In the genomic region with DNA sequence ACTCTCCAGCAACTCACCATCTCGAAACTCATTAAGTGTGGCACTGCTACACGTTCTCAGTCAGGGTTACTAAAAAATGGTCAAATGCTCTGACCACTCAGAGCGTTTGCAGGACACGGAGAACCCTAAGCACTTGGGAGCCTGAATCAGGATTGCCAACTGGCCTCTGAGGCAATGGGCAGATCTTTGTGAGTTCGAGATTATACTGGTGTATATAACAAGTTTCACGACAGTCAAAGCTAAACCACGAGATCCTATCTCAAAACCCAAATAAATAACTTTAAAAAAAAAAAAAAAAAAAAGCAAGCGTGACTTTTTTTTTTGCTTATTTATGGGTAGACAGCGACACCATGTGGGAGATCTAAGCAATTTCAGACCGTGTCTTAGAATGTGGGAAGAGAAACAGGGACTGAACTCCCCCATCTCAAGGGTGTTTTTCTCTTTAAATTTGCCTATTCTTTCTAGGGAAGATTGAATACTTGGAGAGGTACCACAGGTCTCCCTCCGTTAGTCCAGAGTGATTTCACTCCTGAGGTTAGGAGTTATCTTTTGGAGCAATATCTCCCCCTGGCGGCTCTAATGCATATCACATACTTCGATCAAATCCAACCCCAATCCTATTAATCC, we compare ENCODE assay signal across 8 mouse cellular contexts. TPM values are rescaled to one million over a fixed set of nuclear protein-coding genes. Genes with fewer than 3 reads are reported as not detected.
DNase-seq lines count a peak whose midpoint lies in the region; ATAC-seq lines count a peak whose summit lies in the region.

No protein-coding gene starts in this region.

- H3K27me3 ChIP-seq in liver, embryonic 12.5 days (replicated peaks), result peaks cover 75% of the 10 kb centered on the region

- ATAC-seq in liver, embryonic 12.5 days, result no peak

- H3K4me1 ChIP-seq in liver, embryonic 12.5 days, result peaks cover 25% of the 10 kb centered on the region

- peak overlapping the region; percentile 52; the same call in 1 of the 2 replicates for H3K9ac ChIP-seq in liver, embryonic 12.5 days

- 3% methylated on average over 13 of the region's 13 CpGs for WGBS in liver, embryonic 12.5 days (ENCODE audit: insufficient replicate concordance)

- H3K27ac ChIP-seq in liver, embryonic 12.5 days, result no peak overlapping the region

- H3K4me3 ChIP-seq in liver, embryonic 12.5 days, result peak overlapping the region; percentile 48

- no peaks in the 10 kb centered on the region for H3K36me3 ChIP-seq in liver, embryonic 12.5 days

- peak; percentile 66 for DNase-seq in kidney, adult 18-20 months
- no peak for DNase-seq in kidney, adult 11 months
- DNase-seq in brain, adult 2 months (ENCODE audit: low read depth, low spot score), result peak; percentile 67
- DNase-seq in fibroblast of lung, adult 2 months (ENCODE audit: low read depth), result peak; percentile 64
- peak; percentile 77 for DNase-seq in hindlimb bud, embryonic 11.5 days (ENCODE audit: extremely low spot score, low read depth, low spot score)
- DNase-seq in naive thymus-derived CD4-positive, alpha-beta T cell, adult 2 months (ENCODE audit: low read depth), result peak; percentile 88
- no peak for DNase-seq in gastrocnemius, postnatal 25 days

- peak overlapping the region; percentile 69 for H3K4me2 ChIP-seq in liver, embryonic 12.5 days

- no peaks in the 10 kb centered on the region for H3K9me3 ChIP-seq in liver, embryonic 12.5 days (replicated peaks)

RNA-seq across cellular contexts. Expression of a gene that starts 2.8 kb away (rescaled TPM):
- 0.06 and 0.07 TPM in 2 replicates for polyA plus RNA-seq in liver, embryonic 12.5 days (2016; fragmentation: Nextera tagmentation; extraction: Ambion mirVana)
- total RNA-seq in gastrocnemius, postnatal 25 days (2021), result not detected

RNA-seq across cellular contexts. Expression of a gene that starts 8.7 kb away (rescaled TPM):
- polyA plus RNA-seq in liver, embryonic 12.5 days (2016; fragmentation: Nextera tagmentation; extraction: Ambion mirVana), result 0.27 and 0.98 TPM in 2 replicates
- total RNA-seq in gastrocnemius, postnatal 25 days (2021), result not detected

RNA-seq across cellular contexts. Expression of a gene that starts 11.1 kb away (rescaled TPM):
- 18.9 and 19.6 TPM in 2 replicates for polyA plus RNA-seq in liver, embryonic 12.5 days (2016; fragmentation: Nextera tagmentation; extraction: Ambion mirVana)
- total RNA-seq in gastrocnemius, postnatal 25 days (2021), result not detected

RNA-seq across cellular contexts. Expression of a gene that starts 15.2 kb away (rescaled TPM):
- 5.7 and 6.0 TPM in 2 replicates for polyA plus RNA-seq in liver, embryonic 12.5 days (2016; fragmentation: Nextera tagmentation; extraction: Ambion mirVana)
- total RNA-seq in gastrocnemius, postnatal 25 days (2021), result 1 to 10 TPM; 1.7 to 3.3 TPM

RNA-seq across cellular contexts. Expression of a gene that starts 18.6 kb away (rescaled TPM):
- polyA plus RNA-seq in liver, embryonic 12.5 days (2016; fragmentation: Nextera tagmentation; extraction: Ambion mirVana), result 101 and 103 TPM in 2 replicates
- total RNA-seq in gastrocnemius, postnatal 25 days (2021), result 1,000 to 10,000 TPM; 1,309 to 1,319 TPM

Comparison
In these comparisons a context has a peak if more than half of its experiments do, and no peak if none do; other contexts are left out.
1. DNase-seq: peak in kidney, adult 18-20 months (single experiment), brain, adult 2 months (single experiment), fibroblast of lung, adult 2 months (single experiment), hindlimb bud, embryonic 11.5 days (single experiment) and naive thymus-derived CD4-positive, alpha-beta T cell, adult 2 months (single experiment); none in kidney, adult 11 months (single experiment) and gastrocnemius, postnatal 25 days (single experiment).